Mouse (Mus musculus) adrenal gland, postnatal 25 days (tissue): ENCODE results near the gene Tlx2. TPM values are rescaled to one million over a fixed set of nuclear protein-coding genes. Genes with fewer than 3 reads are reported as not detected.

Experiments used
- DNase-seq: peaks from one replicate; pipeline ENCODE4 v3.0.0; 2021; ENCODE audit warnings: mixed read lengths
- long read RNA-seq: library from polyadenylated mRNA; stranded (forward); transcript quantifications from one replicate; pipeline ENCODE4 v2.0.0, GENCODE M21; 2021
- total RNA-seq: library from RNA; stranded (reverse); gene quantifications from 2 replicates; pipeline ENCODE4 v1.2.3, GENCODE M21; 2021

The Tlx2 gene
- 14.0 and 14.2 TPM in 2 replicates for total RNA-seq
- long read RNA-seq, transcript Tlx2-201 (3 exons, 1,236 nt): major isoform, 25 of 43 reads
- long read RNA-seq, transcript Tlx2-202 (2 exons, 1,514 nt): minor isoform, 9 of 43 reads
- long read RNA-seq, partial matches to known transcripts: 2 of 43 reads
- long read RNA-seq, other reads (novel, unspliced or antisense): 7 of 43 reads

DNA sequence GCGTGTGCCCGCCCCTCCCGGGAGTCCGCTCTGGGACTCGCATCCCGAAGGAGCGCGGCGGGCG lies at the start of gene Tlx2:
Gene Tlx2 (minus strand): TSS at position 47 of the 64 bp plus-strand sequence.
- no peak for DNase-seq

DNA sequence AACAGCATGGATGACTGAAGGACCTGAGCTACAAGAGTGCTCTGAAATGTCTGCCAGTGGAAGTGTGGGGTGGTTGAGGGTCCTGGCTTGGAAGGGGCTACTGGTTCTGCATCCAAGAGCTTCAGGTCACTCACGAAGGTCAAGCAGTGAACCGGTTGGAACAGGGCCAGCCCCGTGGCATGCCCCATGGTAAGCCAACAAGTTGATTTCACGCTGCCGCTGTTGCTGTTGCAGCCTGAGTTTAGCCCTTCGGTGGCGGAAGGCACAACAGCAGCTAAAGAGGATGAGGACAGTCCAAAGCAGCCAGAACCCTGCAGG lies 49.6 kb upstream of the Tlx2 start:
- DNase-seq: no peak

DNA sequence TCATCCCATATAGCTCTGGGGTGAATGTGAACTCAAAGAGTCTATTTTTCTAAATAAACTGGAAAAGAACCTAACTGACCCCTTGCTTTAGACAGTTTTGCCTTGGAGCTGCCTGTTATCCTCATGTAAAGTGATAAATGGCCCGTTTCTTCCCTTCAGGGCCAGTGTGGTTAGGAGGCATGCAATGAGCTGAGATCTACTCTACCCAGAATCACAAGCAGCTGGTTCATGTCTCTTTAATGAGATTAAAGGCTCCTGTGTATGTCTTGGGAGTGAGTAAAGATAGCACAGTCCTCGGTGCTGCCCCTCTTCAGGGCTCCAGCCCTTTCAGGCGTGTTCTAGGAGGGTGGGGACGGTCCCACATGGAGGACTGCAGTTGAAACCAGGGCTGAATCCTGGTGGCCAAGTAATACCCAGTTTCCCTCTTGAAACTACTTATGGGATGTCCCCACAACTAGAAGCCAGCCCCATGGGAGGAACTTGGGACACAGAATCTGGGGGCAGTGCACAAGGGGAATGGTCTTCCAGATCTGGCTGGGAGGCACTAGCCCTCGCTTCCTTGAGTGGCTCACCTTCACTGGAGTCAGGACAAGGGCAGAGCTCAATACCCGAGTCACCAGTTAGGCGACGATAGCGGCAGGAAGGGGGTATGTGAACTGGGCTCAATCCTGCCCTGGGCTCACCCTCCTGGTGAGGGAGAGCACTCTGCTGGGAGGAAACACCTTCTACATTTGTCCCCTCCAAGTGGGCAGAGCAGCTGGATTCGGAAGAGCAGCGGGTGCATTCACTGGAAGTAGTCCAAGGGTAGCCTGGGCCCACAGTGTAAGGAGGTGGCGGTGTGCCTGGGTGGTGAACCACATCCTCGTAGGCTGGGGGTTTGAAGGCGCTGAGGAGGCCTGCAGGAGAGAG lies 49.0 kb upstream of the Tlx2 start:
- no peak for DNase-seq

DNA sequence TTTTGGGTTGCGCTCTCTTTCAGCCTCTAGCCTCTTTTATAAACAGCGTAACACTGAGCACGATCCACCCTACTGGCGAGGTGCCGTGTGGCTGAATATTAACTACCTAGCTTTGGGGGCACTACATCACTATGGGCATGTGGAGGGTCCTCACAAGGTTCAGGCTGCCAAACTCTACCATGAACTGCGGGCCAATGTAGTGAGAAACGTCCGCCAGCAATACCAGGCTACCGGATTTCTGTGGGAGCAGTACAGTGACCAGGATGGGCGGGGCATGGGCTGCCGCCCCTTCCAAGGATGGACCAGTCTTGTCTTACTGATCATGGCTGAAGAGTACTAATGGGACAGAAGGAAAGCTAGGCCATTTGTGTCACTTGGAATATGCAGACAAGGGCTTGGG lies 48.3 kb upstream of the Tlx2 start:
- no peak for DNase-seq

DNA sequence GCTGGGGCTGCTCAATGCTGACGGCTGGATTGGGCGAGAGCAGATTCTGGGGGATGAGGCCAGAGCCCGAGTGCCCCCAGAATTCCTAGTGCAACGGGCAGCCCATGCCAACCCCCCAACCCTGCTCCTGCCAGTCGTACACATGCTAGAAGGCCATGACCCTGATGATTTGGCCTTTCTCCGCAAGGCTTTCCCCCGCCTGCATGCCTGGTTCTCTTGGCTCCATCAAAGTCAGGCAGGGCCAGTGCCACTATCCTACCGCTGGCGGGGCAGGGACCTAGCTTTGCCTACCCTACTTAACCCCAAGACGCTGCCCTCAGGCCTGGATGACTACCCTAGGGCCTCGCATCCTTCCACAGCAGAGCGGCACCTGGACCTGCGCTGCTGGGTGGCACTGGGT lies 47.5 kb upstream of the Tlx2 start:
- DNase-seq: no peak

DNA sequence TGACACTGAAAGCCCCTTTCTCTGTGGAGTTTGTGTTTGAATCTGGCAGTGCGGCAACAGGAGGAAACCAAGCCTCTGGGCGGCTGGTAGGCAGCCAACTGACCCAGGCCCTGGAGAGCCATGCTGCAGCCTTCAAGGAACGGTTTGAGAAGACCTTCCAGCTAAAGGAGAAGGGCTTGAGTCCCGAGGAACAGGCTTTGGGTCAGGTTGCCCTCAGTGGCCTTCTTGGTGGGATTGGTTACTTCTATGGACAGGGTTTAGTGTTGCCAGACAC lies 47.0 kb upstream of the Tlx2 start:
- no peak for DNase-seq

DNA sequence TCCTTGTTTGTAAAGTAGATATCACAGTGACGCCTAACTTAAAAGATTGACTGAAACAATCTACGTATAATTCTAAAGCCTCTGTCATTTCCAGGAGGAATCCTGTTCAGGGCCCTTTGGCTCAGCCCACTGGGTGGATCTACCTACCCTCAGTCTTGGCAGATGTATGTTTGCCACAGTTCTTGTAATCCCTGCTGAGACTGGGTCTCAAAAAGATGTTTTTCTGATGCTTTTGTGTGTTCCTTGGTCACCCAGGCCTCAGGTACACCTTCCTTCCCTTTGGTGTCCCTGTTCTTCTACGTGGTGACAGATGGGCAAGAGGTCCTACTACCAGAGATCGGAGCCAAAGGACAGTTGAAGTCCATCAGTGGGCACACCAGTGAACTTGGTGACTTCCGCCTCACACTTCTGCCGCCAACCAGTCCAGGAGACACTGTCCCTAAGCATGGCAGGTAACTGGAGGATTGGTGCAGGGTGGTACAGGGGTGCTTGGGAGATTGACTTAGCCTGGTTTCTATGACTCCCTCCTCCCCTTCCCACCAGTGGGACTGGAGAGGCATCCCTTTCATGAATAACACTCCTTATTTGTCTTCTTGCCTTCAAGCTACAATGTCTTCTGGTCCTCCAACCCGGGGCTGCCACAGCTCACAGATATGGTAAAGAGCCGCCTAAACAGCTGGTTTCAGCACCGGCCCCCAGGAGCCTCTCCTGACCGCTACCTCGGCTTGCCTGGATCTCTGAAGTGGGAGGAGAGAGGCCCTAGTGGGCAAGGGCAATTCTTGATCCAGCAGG lies 46.5 kb upstream of the Tlx2 start:
- no peak for DNase-seq

DNA sequence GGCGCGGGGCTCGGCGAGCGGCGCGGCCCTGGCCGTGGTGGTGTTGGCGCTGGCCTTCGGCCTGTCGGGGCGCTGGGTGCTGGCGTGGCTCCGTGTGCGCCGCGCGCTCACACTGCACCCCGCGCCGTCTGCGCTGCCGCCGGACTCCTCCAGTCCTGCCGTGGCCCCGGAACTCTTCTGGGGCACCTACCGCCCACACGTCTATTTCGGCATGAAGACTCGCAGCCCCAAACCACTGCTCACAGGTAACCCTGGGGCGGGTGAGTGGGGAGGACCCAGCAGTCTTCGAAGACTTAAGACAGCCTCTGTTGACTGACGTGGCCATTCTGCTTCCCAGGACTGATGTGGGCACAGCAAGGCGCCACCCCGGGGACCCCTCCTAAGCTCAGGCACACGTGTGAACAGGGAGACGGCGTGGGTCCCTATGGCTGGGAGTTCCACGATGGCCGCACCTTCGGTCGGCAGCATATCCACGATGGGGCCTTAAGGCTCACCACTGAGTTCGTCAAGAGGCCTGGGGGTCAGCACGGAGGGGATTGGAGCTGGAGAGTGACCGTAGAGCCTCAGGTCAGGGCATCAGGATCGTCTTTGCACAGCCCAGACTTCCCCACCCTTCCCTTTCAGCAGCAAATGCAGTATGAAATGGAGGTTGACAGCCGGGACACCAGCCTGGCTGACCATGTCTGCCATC lies 45.7 kb upstream of the Tlx2 start:
- DNase-seq: no peak

DNA sequence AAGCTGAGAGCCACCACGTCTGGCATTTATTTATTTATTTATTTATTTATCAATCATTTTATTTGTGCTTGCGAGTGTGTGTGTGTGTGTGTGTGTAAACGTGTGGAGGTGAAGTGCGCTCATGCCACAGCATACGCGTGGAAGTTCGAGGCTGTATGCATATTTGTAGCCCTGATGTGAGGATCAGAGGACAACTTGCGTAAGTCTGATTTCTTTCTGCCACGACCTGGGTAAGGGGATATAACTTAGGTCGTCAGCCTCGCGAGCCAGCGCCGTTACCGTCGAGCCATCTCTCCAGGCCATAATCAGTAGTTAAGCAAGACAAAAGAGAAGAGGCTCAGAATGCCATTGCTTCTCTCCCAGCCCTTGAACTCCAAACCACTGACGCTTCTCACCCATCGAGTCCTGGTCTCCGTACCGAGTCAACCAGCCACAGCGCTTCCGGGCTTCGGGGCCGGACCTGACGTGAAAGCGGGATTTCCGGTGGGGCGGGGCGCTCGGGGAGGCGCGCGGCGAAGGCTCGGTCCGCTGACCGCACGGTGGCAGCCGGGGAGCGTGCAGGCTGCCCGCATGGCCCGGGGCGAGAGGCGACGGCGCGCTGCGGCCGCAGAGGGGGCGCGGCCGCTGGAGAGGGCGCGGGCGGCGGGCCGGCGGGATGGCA lies 45.0 kb upstream of the Tlx2 start, which contains the start of gene Mogs:
Gene Mogs (plus strand): TSS at position 486 of the 661 bp plus-strand sequence.
- peak; percentile 97 for DNase-seq

DNA sequence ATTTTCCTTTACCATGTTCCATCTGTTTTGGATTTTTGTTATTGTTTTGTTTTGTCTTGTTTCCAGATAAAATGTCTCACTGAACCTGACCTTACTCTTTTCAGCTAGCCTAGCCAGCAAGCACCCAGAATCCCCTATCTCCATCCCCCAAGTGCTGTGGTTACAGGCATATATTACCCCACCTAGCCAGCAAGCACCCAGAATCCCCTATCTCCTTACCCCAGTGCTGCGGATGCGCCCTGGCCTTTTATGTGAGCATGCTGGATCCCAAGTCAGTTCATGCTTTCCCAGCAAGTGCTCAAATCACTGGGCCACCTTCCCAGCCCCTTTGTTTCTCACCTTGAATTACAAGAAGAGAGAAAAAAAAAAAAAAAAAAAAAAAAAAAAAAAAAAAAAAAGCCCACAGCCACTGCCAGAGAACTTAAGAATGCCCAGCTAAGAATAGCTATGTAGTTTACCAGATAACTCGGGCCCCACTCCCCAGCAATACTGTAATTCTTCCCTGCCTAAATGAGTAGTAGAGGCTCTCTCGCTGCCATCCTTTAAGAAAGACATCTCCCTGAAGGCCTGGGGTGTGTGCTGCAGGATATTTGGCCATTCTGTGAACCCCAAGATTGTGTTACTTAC lies 41.5 kb upstream of the Tlx2 start:
- no peak for DNase-seq

DNA sequence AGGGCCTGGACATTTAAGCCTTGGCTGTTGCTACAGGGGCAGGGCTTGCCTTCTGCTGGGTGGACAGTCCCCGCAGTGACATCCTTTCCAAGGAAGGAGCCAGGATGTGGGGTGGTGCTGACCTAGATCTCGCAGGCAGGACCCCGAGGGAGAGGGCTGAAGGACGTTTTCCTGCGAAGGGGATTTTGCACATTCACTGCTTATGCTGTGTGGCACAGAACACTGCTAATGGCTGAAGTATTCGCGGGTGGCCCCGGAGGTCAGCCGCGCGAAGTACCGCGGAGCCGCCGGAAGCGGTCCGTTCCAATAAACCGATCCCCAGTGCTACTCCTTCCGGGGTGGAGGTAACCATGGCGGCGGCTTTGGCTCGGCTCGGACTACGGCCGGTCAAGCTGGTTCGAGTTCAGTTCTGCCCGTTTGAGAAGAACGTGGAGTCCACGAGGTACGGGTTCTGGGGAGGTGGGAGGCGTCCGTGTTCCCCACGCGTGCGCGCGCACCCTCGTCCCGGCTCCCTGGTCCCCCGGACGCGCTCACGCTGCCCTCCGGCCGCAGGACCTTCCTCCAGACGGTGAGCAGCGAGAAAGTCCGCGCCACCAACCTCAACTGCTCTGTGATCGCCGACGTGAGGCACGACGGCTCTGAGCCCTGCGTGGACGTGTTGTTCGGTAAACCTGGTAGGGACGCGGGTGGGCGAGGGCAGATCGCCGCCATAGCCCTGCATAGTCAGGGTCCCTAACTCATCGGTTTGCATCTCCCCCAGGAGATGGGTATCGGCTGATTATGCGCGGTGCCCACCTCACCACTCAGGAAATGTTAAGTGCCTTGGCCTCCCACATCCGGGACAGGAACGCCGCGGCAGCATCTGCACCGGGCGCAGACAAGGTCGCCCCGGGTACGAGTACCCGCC lies 38.9 kb upstream of the Tlx2 start, which contains the start of gene Mrpl53:
Gene Mrpl53 (plus strand): TSS at position 279 of the 907 bp plus-strand sequence.
- DNase-seq: peak; percentile 84

DNA sequence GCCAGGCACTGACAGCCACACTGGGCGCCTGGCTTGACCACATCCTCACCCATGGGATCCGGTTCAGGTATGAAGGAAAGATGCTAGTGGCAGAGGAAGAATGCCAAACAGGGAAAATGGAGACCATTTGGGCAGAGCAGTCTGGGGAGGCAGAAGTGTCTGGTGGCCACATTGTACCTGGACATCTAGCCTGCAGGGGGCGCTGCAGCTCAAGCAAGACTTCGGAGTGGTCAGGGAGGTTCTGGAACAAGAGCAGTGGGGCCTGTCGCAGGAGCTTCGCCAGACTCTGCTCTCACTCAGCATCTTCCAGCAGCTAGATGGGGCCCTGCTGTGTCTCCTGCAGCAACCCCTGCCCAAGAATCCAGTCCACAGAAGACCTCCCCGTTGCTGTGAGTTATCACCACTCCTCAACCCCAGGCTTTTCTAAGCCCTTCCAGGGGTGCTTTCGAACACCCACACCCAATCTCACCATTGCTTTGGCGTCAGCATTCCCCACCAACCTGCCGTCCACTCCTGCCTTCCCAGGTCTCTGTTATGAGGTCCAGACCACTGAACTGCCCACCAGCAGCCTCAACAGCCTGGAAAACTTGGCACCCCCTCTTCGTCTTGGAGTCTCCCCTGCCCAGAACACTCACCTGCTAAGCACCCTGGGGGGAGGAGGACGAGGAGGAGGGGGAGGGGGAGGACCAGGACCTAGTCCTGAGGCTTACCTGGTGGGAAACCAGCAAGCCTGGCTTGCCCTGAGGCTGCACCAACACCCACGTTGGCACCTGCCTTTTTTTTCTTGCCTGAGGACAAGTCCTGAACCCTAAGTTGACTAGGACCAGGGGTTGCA lies 37.7 kb upstream of the Tlx2 start:
- peak; percentile 86 for DNase-seq

DNA sequence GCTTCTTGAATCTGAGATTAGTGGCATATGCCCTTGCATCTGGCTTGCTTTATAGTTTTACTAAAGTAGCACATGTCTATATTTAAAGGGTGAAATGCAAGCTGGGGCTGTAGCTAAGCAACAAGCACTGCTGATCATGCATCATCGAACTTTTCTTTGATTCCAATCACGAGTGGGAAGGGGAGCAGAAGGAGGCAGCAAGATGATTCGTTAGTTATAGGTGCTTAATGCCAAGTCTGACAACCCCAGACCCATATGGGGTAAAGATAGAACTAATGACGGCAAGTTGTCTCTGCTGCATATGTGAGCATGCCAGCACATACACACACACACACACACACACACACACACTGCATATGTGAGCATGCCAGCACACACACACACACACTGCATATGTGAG lies 34.1 kb upstream of the Tlx2 start:
- DNase-seq: no peak

DNA sequence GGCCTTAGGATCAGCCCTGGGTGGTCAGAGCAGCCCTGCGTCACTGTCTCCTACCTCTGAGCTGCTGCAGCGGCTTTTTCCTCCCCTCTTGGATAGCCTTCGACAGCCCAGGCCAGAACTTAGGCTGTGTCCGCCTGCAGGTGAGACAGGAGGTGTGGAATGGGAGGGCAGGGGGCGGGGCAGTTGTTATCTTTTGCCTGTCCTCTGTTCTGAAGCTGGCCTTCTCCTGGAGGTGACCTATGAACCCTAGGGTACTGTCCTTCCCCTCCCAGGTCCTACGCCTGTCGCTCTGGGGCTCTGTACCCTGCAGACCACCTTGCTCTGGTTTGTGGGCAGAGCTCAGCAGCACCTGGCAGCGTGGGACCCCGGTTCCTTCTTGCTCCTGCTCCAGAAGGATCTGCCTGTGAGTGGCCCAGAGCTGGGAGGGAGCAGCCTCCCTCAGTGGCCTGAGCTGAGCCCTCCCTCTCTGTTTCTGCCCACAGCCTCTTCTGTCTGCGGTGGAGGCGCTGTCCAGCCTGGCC lies 33.1 kb upstream of the Tlx2 start:
- DNase-seq: no peak

DNA sequence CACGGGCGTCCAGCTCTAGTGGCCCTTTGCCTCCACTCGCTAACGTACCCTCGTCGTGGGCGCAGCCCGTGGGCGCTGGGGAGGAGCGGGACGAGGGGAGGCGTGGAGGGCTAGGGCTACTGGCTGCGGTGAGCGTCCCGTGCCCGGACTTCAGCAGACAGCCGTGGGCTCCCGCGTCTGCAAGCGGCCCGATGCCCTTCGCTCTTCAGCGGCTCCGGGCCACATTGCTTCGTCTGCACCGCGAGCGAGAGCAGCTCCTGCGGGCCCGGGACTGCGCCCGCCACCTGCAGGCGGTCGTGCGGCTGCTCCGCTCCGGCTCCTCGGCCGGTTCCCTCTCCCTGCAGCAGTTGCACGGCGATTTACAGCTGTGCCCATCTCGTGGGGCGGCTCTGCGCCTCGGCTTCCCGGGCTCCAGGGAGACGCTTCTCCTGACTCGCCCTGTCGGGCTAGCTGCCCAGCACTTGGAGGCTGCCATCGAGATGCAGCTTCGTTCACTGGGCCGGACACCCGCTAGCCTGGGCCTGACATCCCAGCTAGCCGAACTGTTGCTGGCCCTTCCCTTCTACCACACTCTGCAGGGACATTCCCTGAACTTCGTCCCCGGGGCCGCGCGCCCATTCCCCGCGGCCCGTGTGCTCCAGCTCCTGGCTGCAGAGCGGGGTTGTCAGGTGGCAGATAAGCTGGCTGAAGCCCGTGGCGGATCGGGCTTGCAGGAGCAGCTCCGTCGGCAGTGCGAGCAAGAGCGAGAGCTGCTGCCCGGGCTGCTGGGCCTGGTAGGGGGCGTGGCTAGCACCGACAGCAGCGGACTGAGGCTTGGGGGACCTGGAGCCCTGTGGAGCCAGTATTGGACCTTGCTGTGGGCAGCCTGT lies 31.8 kb upstream of the Tlx2 start:
- DNase-seq: peak; percentile 76

DNA sequence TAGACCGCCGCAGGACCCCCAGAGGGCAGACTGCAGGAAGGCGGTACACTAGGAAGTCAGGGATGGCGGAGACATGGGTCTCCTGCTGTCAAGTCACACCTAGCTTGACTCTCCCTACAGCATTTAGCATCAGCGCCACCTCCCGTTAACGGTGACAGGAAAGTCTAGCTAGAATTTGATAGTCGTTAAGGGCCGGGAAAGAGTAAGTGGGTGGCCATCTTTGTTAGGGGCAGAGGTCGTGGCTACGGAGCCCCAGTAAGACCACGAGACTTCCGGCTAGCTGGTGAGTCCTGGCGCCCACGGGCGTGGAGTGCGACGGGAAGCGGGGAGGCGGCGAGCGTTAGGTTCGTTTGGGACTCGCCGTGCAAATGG lies 31.2 kb upstream of the Tlx2 start, which contains the start of the genes Ccdc142 and Gm42688:
Gene Ccdc142 (plus strand): TSS at position 286 of the 372 bp plus-strand sequence.
Gene Gm42688 (plus strand): TSS at position 302 of the 372 bp plus-strand sequence.
- DNase-seq: peak; percentile 84

DNA sequence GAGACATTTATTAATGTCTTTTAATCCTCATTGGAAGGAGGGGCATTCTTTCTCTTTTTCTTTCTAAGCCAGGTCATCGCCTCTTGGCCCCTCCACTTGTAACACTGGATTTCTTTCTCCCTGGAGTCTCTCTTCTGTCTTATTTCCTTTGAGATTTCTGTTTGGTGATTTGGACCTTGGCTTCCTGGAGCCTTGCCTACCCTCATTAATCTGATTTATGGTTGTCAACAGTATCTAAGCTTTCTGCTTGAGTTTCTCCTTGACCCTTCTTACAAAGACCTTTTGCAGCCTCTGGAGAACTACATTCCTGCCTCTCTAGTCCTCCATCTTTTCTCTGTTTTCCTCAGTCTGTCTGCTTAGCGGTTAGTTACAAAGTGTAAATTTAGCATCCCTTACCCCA lies 28.3 kb upstream of the Tlx2 start:
- no peak for DNase-seq

DNA sequence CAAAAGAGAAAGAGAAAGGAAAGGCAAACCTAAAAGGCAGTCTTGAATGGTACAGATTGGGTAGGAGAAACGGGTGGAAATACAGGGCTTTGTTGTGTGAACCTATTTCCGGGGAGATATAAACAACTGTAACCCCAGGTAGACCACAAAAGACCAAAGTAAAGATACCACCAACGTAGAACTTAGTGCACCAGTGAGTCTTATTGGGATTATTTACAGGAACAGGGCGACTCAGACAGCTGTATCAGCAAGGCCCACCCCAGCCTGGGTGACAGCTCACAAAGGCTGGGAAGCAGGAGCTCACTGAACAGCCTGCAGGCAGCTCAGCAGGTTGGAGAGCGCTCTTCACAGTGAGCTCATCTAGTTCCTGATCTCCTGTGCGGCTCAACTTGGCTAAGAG lies 25.9 kb upstream of the Tlx2 start:
- no peak for DNase-seq
